Mouse (Mus musculus): ENCODE measurements around the gene Ovol1.

The Ovol1 gene

GRCm38 (mm10) chr19:5525204-5525603 lies 35.2 kb downstream of the Ovol1 start:
- in situ Hi-C loops (cut with MboI, MseI), result no loop called here

GRCm38 (mm10) chr19:5518721-5519120 lies 41.7 kb downstream of the Ovol1 start:
- in situ Hi-C loops (cut with MboI, MseI), result no loop called here

- in situ Hi-C loops (cut with MboI, MseI), result no loop called here
These were observed 43.4 kb downstream of the Ovol1 start for GRCm38 (mm10) chr19:5516906-5517505.

- in situ Hi-C loops (cut with MboI, MseI), result no loop called here
These were observed 44.3 kb downstream of the Ovol1 start for GRCm38 (mm10) chr19:5515840-5516777.

- in situ Hi-C loops (cut with MboI, MseI), result no loop called here
These were observed 47.5 kb downstream of the Ovol1 start for GRCm38 (mm10) chr19:5513005-5513349.

- in situ Hi-C loops (cut with MboI, MseI), result no loop called here
These were observed 48.1 kb downstream of the Ovol1 start for GRCm38 (mm10) chr19:5512091-5513004.

- in situ Hi-C loops (cut with MboI, MseI), result no loop called here
These were observed 49.3 kb downstream of the Ovol1 start for GRCm38 (mm10) chr19:5511074-5511632.

- in situ Hi-C loops (cut with MboI, MseI), result no loop called here
These were observed 50.1 kb downstream of the Ovol1 start, which contains the start of gene Snx32 for GRCm38 (mm10) chr19:5510031-5511026. TSS of gene Snx32 (minus strand) at chr19:5510538.

- in situ Hi-C loops (cut with MboI, MseI), result no loop called here
These were observed 56.8 kb downstream of the Ovol1 start, which contains the start of gene 1700020D05Rik for GRCm38 (mm10) chr19:5503687-5504086. TSS of gene 1700020D05Rik (minus strand) at chr19:5503787.

- in situ Hi-C loops (cut with MboI, MseI), result no loop called here
These were observed 60.0 kb downstream of the Ovol1 start for GRCm38 (mm10) chr19:5500330-5500875.

Measured in T-helper 2 cell (primary cell).